Mouse (Mus musculus) ovary, postnatal 36 days (tissue): ENCODE results near the gene Chrnb4.

Experiments used
- DNase-seq: peaks from one replicate; pipeline ENCODE4 v3.0.0; 2022; ENCODE audit warnings: low spot score, mixed read lengths

Chrnb4 gene

DNA sequence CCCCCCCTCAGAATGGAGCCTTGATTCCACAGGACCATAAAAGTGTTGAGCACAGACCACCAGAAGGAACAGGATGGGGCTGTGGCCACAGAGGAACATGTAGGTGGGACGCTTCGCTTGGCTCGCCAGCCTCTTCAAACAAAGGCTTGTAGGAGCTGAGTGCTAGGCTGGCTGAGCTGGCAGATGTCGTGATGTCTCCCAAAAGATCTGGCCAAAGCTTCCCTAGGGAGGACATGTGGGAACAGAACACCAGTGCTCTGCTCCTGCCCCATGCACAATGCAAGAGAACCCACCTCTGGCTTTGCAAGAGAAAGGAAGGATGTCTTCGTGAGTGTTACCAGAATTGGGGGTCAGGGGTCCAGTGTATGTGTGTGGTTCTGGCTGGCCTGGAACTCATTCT lies 25.3 kb downstream of the Chrnb4 start:
- no peak for DNase-seq

DNA sequence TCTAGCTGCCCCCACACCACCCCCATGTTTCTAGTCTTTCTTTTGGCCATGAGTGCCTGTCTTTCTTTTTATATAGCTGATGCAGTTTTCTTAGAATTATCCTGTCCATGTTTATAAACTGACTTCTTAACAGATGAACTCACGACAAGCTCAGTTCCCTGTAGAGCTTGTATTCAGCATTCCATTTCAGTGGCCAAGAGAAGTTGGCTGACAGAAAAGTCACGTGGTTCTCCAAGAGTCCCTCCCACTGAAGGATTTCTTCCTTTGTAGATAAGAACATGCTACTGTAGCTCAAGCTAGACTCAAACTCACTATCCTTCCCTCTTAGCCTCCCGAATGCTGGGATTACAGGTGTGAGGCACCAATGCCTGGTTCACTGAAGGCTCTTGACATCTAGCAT lies 31.7 kb downstream of the Chrnb4 start:
- DNase-seq = no peak

DNA sequence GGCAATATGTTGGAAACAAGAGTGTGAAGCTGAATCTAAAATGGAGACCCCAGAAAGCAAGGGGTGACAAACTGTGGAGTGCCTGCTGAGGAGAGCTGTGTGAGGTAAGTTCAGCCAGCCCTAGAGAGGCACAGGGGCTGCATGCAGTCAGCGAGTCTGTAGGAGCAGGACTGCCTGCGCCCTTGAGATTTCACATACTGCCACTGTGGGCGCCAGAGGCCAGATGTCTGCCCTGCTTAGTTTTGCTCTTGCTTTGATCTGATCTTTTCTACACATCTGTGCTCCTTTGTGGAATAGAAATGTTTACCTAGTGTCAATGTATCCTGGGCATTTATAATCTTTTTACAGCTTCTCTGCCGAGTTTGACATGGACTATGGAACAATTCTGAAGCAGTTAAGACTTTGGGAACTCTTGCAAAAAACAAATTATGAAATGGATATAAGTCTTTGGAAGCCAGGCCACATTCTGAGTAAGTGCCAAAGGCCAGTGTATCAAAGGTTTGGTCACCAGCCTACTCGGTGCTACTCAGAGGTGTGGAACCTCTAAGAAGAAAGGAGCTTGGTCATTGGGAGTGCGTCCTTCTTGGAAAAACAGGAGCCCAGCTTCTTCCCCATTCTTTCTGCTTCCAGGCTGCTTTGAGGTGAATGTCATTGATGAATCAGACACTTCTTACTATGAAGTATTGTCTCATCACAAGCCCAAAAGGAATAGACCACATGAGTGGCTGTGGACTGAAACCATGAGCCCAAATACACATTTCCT lies 37.8 kb downstream of the Chrnb4 start:
- DNase-seq = no peak

DNA sequence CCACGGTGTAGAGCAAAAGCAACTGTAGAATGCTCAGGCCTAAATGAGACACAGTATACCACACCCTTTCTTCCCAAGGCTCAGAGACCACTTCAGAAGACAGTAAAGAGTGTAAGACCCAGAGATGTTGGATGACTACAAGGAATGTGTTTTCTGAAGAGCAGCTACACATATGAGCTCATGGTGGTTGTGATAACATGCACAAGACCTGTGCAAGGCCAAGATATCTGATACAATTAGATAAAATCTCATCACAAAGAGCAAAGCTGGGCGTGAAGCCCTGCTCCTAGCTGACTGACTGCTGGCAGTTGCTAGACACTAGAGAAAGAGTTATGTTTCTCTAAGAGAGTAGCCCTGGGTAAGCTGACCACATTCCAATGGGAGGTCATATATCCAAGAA lies 38.9 kb downstream of the Chrnb4 start:
- DNase-seq = no peak

DNA sequence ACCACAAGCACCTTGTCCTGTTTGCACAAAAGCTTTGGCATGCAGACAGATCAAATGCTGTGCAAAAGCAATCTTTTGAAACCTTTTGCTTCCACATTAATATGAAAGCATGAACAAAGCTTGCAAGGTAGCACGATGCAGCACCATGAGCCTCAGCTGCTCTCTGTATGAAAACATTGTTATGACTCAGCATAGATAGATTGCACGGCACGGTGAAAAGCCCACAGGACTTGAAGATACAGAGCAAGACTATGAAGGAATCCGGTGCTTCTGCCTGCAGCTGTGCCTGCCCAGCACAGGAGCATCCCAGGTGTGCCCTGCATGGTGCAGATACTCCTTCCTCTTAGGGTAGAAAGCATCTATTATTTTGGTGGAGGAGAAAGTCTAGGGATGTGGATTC lies 45.0 kb downstream of the Chrnb4 start:
- DNase-seq = no peak

DNA sequence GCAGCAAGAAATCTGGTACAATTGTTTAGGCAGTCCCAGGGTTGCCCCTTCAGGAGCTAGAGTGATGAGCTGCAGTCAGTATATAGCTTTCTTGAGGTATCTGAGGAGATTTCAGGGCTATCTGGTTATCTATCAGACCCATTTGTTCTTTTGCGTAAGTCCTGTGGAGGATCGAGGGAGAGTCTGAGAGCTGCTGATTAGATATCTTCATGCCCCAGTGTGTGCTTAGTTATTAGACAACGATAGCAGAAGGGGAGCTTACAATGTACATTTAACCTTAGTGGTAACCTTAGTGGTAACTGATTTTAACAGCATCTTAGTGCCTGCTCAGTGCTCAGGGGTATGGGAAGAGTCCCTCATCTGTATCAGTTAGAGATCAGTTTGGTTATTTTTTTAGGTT lies 52.9 kb downstream of the Chrnb4 start:
- no peak for DNase-seq

DNA sequence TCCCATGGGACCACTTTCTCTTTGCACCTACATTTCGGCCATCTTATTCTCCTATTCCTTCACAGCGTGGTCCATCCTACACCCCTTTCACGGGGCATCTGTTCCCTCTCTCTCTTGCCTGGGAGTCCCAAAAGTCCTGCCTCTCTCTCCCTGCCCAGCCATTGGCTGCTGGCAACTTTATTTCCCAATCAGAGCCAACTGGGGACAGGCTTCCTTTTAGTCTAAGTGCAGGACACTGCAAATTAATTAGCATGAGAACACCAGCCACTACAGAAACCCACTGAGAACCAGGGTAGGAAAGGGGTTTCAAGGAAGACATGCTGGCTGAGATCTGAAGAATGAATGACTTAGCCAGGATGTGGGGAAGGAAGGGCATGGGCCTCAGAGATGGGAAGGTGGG lies 54.2 kb downstream of the Chrnb4 start:
- no peak for DNase-seq

DNA sequence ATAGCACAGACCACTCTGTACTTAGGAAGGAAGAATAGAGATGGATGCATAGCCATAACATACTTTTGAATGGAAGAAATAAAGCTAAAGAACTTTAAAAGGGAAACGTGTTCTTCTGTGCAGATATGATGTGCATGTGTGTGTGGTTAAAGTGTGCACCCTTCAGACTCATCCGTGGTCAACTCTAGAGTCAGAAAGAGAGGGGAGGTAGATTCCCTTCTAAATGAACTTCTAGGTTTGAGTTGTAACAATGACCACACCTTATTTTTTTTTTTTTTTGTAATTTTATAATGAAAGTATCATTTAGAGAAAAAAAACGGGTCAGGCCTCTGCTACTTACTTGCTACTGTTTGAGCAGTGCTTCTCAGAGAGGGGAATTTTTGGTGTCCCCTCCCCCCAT lies 58.2 kb downstream of the Chrnb4 start:
- no peak for DNase-seq

DNA sequence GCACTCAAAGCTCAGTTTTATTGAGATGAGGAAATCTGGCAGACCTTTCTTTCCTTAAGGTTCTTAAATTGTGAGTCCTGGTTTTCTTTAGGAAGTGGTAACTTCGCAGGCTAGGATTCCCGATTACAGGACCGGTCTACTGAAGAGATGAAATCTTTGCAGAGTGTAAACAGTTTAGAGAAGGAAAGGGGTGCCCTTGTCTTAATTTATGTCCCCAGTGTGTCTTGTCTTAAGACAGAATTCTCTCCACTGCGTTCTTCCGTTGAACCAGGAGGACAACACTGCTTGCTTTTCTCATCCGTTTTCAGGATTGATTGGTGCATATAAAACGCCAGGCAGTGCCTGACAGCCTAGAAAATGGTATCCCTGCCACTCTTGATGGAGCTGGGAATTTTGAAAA lies 66.2 kb downstream of the Chrnb4 start:
- DNase-seq = no peak

DNA sequence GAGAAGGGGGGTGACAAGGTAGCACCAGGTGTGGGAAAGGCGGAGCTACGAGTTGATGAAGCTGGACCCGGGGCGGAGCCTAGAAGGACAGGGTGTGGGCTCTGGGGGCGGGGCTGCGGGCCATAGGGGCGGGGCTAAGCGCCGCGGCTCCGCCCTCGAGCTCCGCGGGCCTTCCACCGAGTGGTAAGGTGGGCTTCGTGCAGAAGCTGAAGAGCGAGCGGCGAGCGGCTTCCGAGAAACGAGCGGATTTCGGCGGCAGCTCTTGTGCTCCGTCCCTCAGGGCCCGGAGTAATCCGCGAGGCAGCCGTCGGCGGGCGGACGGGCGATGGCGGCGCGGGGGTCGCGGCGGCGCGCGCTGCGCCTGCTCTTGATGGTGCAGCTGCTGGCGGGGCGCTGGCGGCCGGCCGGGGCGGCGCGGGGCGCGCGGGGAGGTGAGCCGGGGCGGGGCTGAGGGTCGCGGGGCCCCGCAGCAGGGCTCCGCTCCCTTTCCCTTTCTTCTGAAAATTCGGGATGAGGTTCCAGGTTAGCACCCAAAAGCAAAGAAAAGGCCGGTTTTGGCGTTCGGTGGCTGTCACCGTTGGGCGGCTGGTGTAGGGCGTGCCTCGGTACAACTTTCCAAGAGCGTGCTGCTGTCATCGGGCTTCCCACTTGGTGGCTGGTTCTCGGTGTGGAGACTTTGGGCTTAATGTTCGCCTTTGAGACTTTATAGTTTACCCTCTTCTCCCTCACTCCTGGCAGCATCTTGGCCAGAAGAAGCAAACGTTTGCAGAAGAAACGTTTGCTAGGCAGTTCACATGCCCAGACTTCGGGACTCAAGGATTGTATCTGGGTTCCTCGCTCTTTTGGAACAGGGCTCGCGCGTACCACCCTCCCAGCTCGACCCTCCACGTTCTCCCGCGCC lies 67.0 kb downstream of the Chrnb4 start:
- DNase-seq = peak; percentile 12

DNA sequence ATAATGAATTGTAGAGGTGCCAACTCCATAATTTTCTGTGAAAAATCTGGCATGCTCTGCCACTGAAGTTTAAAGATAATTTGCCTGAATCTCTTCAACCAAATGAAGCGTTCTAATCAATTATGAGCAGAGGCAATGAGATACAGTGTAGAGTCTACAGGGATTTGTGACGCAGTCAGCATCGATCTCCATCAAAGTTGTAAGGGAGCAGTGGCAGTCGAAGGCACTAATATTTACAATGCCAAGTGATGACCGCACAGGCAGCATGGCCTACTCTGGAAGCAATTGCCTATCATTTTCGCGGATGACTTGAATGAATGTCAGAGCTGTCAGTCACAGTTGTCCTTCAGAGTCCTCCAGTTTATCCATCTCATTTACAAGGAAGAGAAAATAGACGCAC lies 67.9 kb downstream of the Chrnb4 start, which contains the start of gene Chrna5:
TSS of gene Chrna5 (plus strand) at position 207 of the 400 bp plus-strand sequence.
- no peak for DNase-seq
